Mouse (Mus musculus): ENCODE data around the gene Usp12. TPM values are rescaled to one million over a fixed set of nuclear protein-coding genes. Genes with fewer than 3 reads are reported as not detected.

Usp12 gene
- polyA plus RNA-seq, 1 experiment = 16.7 TPM

GRCm38 (mm10) chr5:146699433-146700019 lies 95.3 kb downstream of the Usp12 start:
- no peaks in the 10 kb centered on the region for H3K36me3 ChIP-seq (ENCODE audit: control insufficient read depth, insufficient read depth, low read length)
- no peaks in the 10 kb centered on the region for H3K27me3 ChIP-seq (ENCODE audit: control insufficient read depth, insufficient read depth, low read length)
- H3K27ac ChIP-seq (ENCODE audit: insufficient read depth, low read depth, low read length) = no peak overlapping the region
- H3K4me3 ChIP-seq (ENCODE audit: low read depth, low read length) = no peak overlapping the region
- peaks cover 23% of the 10 kb centered on the region; the same call in 1 of the 2 replicates for H3K4me1 ChIP-seq (ENCODE audit: control insufficient read depth, insufficient read depth, insufficient read length, low read length)
- no peak for TF ChIP-seq CTCF (IDR thresholded peaks at IDR 0.05; ENCODE audit: extremely low read depth, insufficient read length, insufficient replicate concordance, low read depth, low read length)
- TF ChIP-seq POLR2A (IDR thresholded peaks at IDR 0.05; ENCODE audit: low read depth, low read length) = no peak
- WGBS = 62% methylated on average over 4 of the region's 4 CpGs

DNA sequence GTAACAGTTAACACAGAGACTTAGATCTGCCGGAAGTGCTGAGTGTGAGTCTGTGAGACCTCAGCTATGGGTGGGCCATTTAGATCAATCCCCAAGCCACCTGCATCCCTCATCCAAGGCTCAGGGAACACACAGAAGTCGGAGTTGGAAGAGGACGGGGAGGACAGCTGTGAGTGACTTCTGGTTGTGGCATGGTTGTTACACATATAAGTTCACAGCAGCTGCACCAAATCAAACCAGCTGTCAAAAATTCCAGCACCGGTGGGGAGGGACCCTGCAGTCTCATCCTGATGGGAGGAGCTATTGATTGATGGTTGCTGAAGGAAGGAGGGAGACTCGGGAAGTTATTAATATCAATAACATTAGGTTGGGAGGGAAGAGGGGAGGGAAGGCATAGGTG lies 99.3 kb downstream of the Usp12 start:
- no peak for TF ChIP-seq CTCF (IDR thresholded peaks at IDR 0.05; ENCODE audit: extremely low read depth, insufficient read length, insufficient replicate concordance, low read depth, low read length)
- no peak for TF ChIP-seq POLR2A (IDR thresholded peaks at IDR 0.05; ENCODE audit: low read depth, low read length)
- Histone ChIP-seq H3K27me3 (ENCODE audit: control insufficient read depth, insufficient read depth, low read length) (no peaks in the 10 kb centered on the region), H3K36me3 (ENCODE audit: control insufficient read depth, insufficient read depth, low read length) (no peaks in the 10 kb centered on the region), H3K4me3 (ENCODE audit: low read depth, low read length) (no peak overlapping the region), H3K4me1 (ENCODE audit: control insufficient read depth, insufficient read depth, insufficient read length, low read length) (peaks cover 31% of the 10 kb centered on the region; the same call in 1 of the 2 replicates), H3K27ac (ENCODE audit: insufficient read depth, low read depth, low read length) (no peak overlapping the region)
- 61% methylated on average over 5 of the region's 5 CpGs for WGBS

GRCm38 (mm10) chr5:146692976-146693361 lies 101.8 kb downstream of the Usp12 start:
- Histone ChIP-seq H3K4me1 (ENCODE audit: control insufficient read depth, insufficient read depth, insufficient read length, low read length) (peaks cover 43% of the 10 kb centered on the region), H3K27me3 (ENCODE audit: control insufficient read depth, insufficient read depth, low read length) (no peaks in the 10 kb centered on the region), H3K27ac (ENCODE audit: insufficient read depth, low read depth, low read length) (peak overlapping the region; percentile 100), H3K4me3 (ENCODE audit: low read depth, low read length) (no peak overlapping the region), H3K36me3 (ENCODE audit: control insufficient read depth, insufficient read depth, low read length) (no peaks in the 10 kb centered on the region)
- 17% methylated on average over 5 of the region's 5 CpGs for WGBS
- TF ChIP-seq POLR2A (IDR thresholded peaks at IDR 0.05; ENCODE audit: low read depth, low read length) = no peak
- TF ChIP-seq CTCF (IDR thresholded peaks at IDR 0.05; ENCODE audit: extremely low read depth, insufficient read length, insufficient replicate concordance, low read depth, low read length) = no peak

DNA sequence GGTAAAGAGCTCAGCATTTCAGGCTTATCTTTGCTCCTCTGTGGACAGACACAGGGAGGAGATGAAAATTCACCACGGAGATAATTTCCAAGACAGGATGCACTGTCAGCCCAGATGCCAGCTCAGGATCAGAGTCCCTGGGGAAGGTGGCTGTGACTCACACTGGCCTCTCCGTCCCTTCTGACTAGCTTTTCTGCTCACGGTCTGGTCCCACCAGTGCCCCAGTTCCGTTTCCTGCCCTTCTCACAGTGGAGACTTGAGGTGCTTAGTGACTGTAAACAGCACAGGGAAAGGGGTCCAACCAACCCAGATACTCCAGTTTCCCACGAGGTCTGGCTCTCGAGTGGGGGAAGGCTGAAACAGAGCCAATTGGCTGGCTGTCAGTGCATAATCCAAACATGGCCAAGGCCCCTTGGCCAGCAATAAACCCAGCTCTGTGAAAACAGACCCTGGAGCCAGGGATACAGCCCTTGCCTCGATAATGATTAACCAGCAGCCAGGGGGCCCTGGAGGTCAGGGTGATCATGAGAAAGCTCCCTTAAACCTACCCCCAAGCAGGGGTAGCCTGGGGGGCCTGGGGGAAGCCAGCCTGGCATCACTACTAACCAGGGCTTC lies 102.3 kb downstream of the Usp12 start:
- TF ChIP-seq CTCF (IDR thresholded peaks at IDR 0.05; ENCODE audit: extremely low read depth, insufficient read length, insufficient replicate concordance, low read depth, low read length) (no peak), POLR2A (IDR thresholded peaks at IDR 0.05; ENCODE audit: low read depth, low read length) (no peak)
- H3K27me3 ChIP-seq (ENCODE audit: control insufficient read depth, insufficient read depth, low read length) = no peaks in the 10 kb centered on the region
- H3K36me3 ChIP-seq (ENCODE audit: control insufficient read depth, insufficient read depth, low read length) = no peaks in the 10 kb centered on the region
- no peak overlapping the region for H3K4me3 ChIP-seq (ENCODE audit: low read depth, low read length)
- 8% methylated on average over 7 of the region's 7 CpGs for WGBS
- peaks cover 43% of the 10 kb centered on the region for H3K4me1 ChIP-seq (ENCODE audit: control insufficient read depth, insufficient read depth, insufficient read length, low read length)
- peak overlapping the region; percentile 100 for H3K27ac ChIP-seq (ENCODE audit: insufficient read depth, low read depth, low read length)

GRCm38 (mm10) chr5:146691745-146692144 lies 103.1 kb downstream of the Usp12 start:
- H3K4me3 ChIP-seq (ENCODE audit: low read depth, low read length) = peak overlapping the region; percentile 6; the same call in 1 of the 2 replicates
- H3K27me3 ChIP-seq (ENCODE audit: control insufficient read depth, insufficient read depth, low read length) = no peaks in the 10 kb centered on the region
- WGBS = 32% methylated on average over 8 of the region's 8 CpGs
- TF ChIP-seq POLR2A (IDR thresholded peaks at IDR 0.05; ENCODE audit: low read depth, low read length) (no peak), CTCF (IDR thresholded peaks at IDR 0.05; ENCODE audit: extremely low read depth, insufficient read length, insufficient replicate concordance, low read depth, low read length) (peak; percentile 60; the same call in 1 of the 2 replicates)
- no peaks in the 10 kb centered on the region for H3K36me3 ChIP-seq (ENCODE audit: control insufficient read depth, insufficient read depth, low read length)
- peak overlapping the region; percentile 100 for H3K27ac ChIP-seq (ENCODE audit: insufficient read depth, low read depth, low read length)
- H3K4me1 ChIP-seq (ENCODE audit: control insufficient read depth, insufficient read depth, insufficient read length, low read length) = peaks cover 48% of the 10 kb centered on the region

- Histone ChIP-seq H3K36me3 (ENCODE audit: control insufficient read depth, insufficient read depth, low read length) (no peaks in the 10 kb centered on the region), H3K4me1 (ENCODE audit: control insufficient read depth, insufficient read depth, insufficient read length, low read length) (peaks cover 53% of the 10 kb centered on the region), H3K27ac (ENCODE audit: insufficient read depth, low read depth, low read length) (peak overlapping the region; percentile 96), H3K4me3 (ENCODE audit: low read depth, low read length) (peak overlapping the region; percentile 56), H3K27me3 (ENCODE audit: control insufficient read depth, insufficient read depth, low read length) (no peaks in the 10 kb centered on the region)
- WGBS = 16% methylated on average over 17 of the region's 17 CpGs
- TF ChIP-seq POLR2A (IDR thresholded peaks at IDR 0.05; ENCODE audit: low read depth, low read length) (no peak; the same call in 1 of the 2 replicates), CTCF (IDR thresholded peaks at IDR 0.05; ENCODE audit: extremely low read depth, insufficient read length, insufficient replicate concordance, low read depth, low read length) (no peak)
Measured at GRCm38 (mm10) chr5:146687541-146688313, 107.1 kb downstream of the Usp12 start.

- TF ChIP-seq CTCF (IDR thresholded peaks at IDR 0.05; ENCODE audit: extremely low read depth, insufficient read length, insufficient replicate concordance, low read depth, low read length) = no peak
- no peak for TF ChIP-seq POLR2A (IDR thresholded peaks at IDR 0.05; ENCODE audit: low read depth, low read length)
- Histone ChIP-seq H3K4me1 (ENCODE audit: control insufficient read depth, insufficient read depth, insufficient read length, low read length) (peaks cover 48% of the 10 kb centered on the region), H3K4me3 (ENCODE audit: low read depth, low read length) (no peak overlapping the region), H3K27ac (ENCODE audit: insufficient read depth, low read depth, low read length) (no peak overlapping the region), H3K27me3 (ENCODE audit: control insufficient read depth, insufficient read depth, low read length) (no peaks in the 10 kb centered on the region), H3K36me3 (ENCODE audit: control insufficient read depth, insufficient read depth, low read length) (no peaks in the 10 kb centered on the region)
- WGBS = 79% methylated on average over 12 of the region's 12 CpGs
Measured at GRCm38 (mm10) chr5:146686954-146687353, 107.9 kb downstream of the Usp12 start.

Other genes starting within 250 kb of the Usp12 start
- not detected in 2 replicates for gene Gm3415, start 238.9 kb downstream of the Usp12 start, polyA plus RNA-seq (2012; rRNA removed)
- not detected in 2 replicates for gene Gpr12, start 209.8 kb downstream of the Usp12 start, polyA plus RNA-seq (2012; rRNA removed)
- 15.6 and 16.3 TPM in 2 replicates for gene Rpl21, start 37.9 kb upstream of the Usp12 start, polyA plus RNA-seq (2012; rRNA removed)
- gene Rasl11a, start 50.1 kb upstream of the Usp12 start, polyA plus RNA-seq (2012; rRNA removed) = 5.8 TPM in 2 replicates
- 31.9 and 51.6 TPM in 2 replicates for gene Gtf3a, start 153.7 kb upstream of the Usp12 start, polyA plus RNA-seq (2012; rRNA removed)
- gene Mtif3, start 168.8 kb upstream of the Usp12 start, polyA plus RNA-seq (2012; rRNA removed) = 7.2 and 13.1 TPM in 2 replicates